Comparison of ENCODE assay signal across 13 mouse cellular contexts in genomic region chr6:92921843-92922242, GRCm38 (mm10). TPM values are rescaled to one million over a fixed set of nuclear protein-coding genes. Genes with fewer than 3 reads are reported as not detected.
A peak's percentile ranks its signal among the peaks of the same experiment; 100 is the strongest.
DNase-seq lines count a peak whose midpoint lies in the region; ATAC-seq and TF ChIP-seq lines count a peak whose summit lies in the region.
"Had no signal": no experiment of that assay in that cellular context is flagged by ENCODE, and none has a peak within 500 bp of the region (broad histone marks: within the 10 kb centered on the region; RNA-seq: fewer than 3 reads in every experiment).

No protein-coding gene starts in this region.

- H3K4me2 ChIP-seq in limb, embryonic 14.5 days (replicated peaks; ENCODE audit: low read depth, low read length, severe bottlenecking), result no peak overlapping the region
- H3K4me2 ChIP-seq in heart, embryonic 16.5 days (ENCODE audit: low read depth, low read length), result no peak overlapping the region; the same call in 1 of the 2 replicates
- no peak overlapping the region for H3K4me2 ChIP-seq in kidney, embryonic 14.5 days (replicated peaks; ENCODE audit: low read depth, low read length)
- H3K4me2 ChIP-seq: embryonic facial prominence, embryonic 15.5 days had no signal

- peak; percentile 20 for DNase-seq in limb, embryonic 14.5 days (ENCODE audit: low spot score)
- no peak for DNase-seq in limb, embryonic 10.5 days (ENCODE audit: low spot score)
- peak; percentile 56 for DNase-seq in lung, postnatal 36 days
- DNase-seq in cerebellum, postnatal 25 days, result no peak

- 24% methylated on average over 4 of the region's 4 CpGs for WGBS in limb, embryonic 14.5 days
- 35% methylated on average over 4 of the region's 4 CpGs for WGBS in limb, embryonic 10.5 days
- WGBS in heart, embryonic 16.5 days, result 11% methylated on average over 4 of the region's 4 CpGs
- 16% methylated on average over 4 of the region's 4 CpGs for WGBS in kidney, embryonic 14.5 days

- no peak overlapping the region for H3K27ac ChIP-seq in limb, embryonic 14.5 days (replicated peaks; ENCODE audit: low read depth, low read length)
- H3K27ac ChIP-seq in limb, embryonic 10.5 days, result no peak overlapping the region
- peak overlapping the region; percentile 33 for H3K27ac ChIP-seq in heart, embryonic 16.5 days (ENCODE audit: low read length)
- no peak overlapping the region for H3K27ac ChIP-seq in kidney, embryonic 14.5 days (ENCODE audit: low read depth, low read length)
- H3K27ac ChIP-seq: embryonic facial prominence, embryonic 15.5 days had no signal

- no peaks in the 10 kb centered on the region; the same call in 1 of the 2 replicates for H3K36me3 ChIP-seq in limb, embryonic 14.5 days (ENCODE audit: control insufficient read depth, insufficient read depth, low read length)
- H3K36me3 ChIP-seq in limb, embryonic 10.5 days, result no peaks in the 10 kb centered on the region
- peaks cover 2% of the 10 kb centered on the region; the same call in 1 of the 2 replicates for H3K36me3 ChIP-seq in heart, embryonic 16.5 days (ENCODE audit: control insufficient read depth, insufficient read depth)
- H3K36me3 ChIP-seq in kidney, embryonic 14.5 days (ENCODE audit: control insufficient read depth, insufficient read depth, low read length), result peaks cover 17% of the 10 kb centered on the region; the same call in 1 of the 2 replicates
- H3K36me3 ChIP-seq: embryonic facial prominence, embryonic 15.5 days had no signal

- TF ChIP-seq POLR2A in limb, embryonic 14.5 days (IDR thresholded peaks at IDR 0.05; ENCODE audit: borderline replicate concordance, extremely low read depth, insufficient read depth, insufficient read length), result no peak

- H3K4me1 ChIP-seq in limb, embryonic 14.5 days (ENCODE audit: control insufficient read depth, insufficient read depth, low read length), result peaks cover 19% of the 10 kb centered on the region
- peaks cover 15% of the 10 kb centered on the region for H3K4me1 ChIP-seq in limb, embryonic 10.5 days
- H3K4me1 ChIP-seq in heart, embryonic 16.5 days (ENCODE audit: control insufficient read depth, insufficient read depth, low read length), result peaks cover 32% of the 10 kb centered on the region
- peaks cover 15% of the 10 kb centered on the region for H3K4me1 ChIP-seq in kidney, embryonic 14.5 days (ENCODE audit: control insufficient read depth, insufficient read depth, low read length)
- H3K4me1 ChIP-seq: embryonic facial prominence, embryonic 15.5 days had no signal

- ATAC-seq in limb, embryonic 14.5 days (ENCODE audit: low FRiP score, low read depth), result no peak
- ATAC-seq in heart, embryonic 16.5 days (replicated peaks; ENCODE audit: extremely low read depth, insufficient read depth, low FRiP score), result peak; percentile 37; the same call in 1 of the 2 replicates
- ATAC-seq in kidney, embryonic 14.5 days (ENCODE audit: low FRiP score, low TSS enrichment), result peak; percentile 61; the same call in 1 of the 2 replicates
- ATAC-seq in erythroid progenitor cell, adult 5-6 weeks (replicated peaks; ENCODE audit: low FRiP score, poor library complexity, severe bottlenecking), result no peak

- no peak overlapping the region for H3K4me3 ChIP-seq in limb, embryonic 14.5 days (replicated peaks; ENCODE audit: low read length)
- H3K4me3 ChIP-seq in limb, embryonic 10.5 days, result no peak overlapping the region
- no peak overlapping the region for H3K4me3 ChIP-seq in heart, embryonic 16.5 days (ENCODE audit: low read length)
- no peak overlapping the region for H3K4me3 ChIP-seq in kidney, embryonic 14.5 days (ENCODE audit: low read length)
- H3K4me3 ChIP-seq: embryonic facial prominence, embryonic 15.5 days had no signal

- H3K27me3 ChIP-seq in limb, embryonic 14.5 days (ENCODE audit: control insufficient read depth, insufficient read depth, low read length), result no peaks in the 10 kb centered on the region
- H3K27me3 ChIP-seq in limb, embryonic 10.5 days (ENCODE audit: low read depth, poor library complexity, severe bottlenecking), result no peaks in the 10 kb centered on the region
- no peaks in the 10 kb centered on the region for H3K27me3 ChIP-seq in heart, embryonic 16.5 days (ENCODE audit: control insufficient read depth, insufficient read depth, low read length)
- no peaks in the 10 kb centered on the region for H3K27me3 ChIP-seq in kidney, embryonic 14.5 days (ENCODE audit: control insufficient read depth, insufficient read depth, low read length)
- H3K27me3 ChIP-seq: CH12.LX; embryonic facial prominence, embryonic 15.5 days had no signal

- no peak overlapping the region for H3K9ac ChIP-seq in limb, embryonic 14.5 days (ENCODE audit: low read depth, low read length, severe bottlenecking)
- H3K9ac ChIP-seq in heart, embryonic 16.5 days (ENCODE audit: low read length), result no peak overlapping the region
- H3K9ac ChIP-seq in kidney, embryonic 14.5 days (ENCODE audit: low read depth, low read length), result no peak overlapping the region
- H3K9ac ChIP-seq: embryonic facial prominence, embryonic 15.5 days had no signal

- H3K9me3 ChIP-seq in limb, embryonic 14.5 days (ENCODE audit: control insufficient read depth, low read length), result no peaks in the 10 kb centered on the region
- H3K9me3 ChIP-seq in limb, embryonic 10.5 days (replicated peaks), result no peaks in the 10 kb centered on the region
- no peaks in the 10 kb centered on the region for H3K9me3 ChIP-seq in heart, embryonic 16.5 days (replicated peaks; ENCODE audit: control insufficient read depth, low read length)
- H3K9me3 ChIP-seq in kidney, embryonic 14.5 days (ENCODE audit: control insufficient read depth, low read length), result no peaks in the 10 kb centered on the region
- H3K9me3 ChIP-seq: embryonic facial prominence, embryonic 15.5 days had no signal

RNA-seq across cellular contexts. Expression of gene Adamts9, which starts 21.4 kb away (rescaled TPM):
- polyA plus RNA-seq in limb, embryonic 14.5 days (2012; rRNA removed), result 21.2 and 23.0 TPM in 2 replicates
- polyA plus RNA-seq in limb, embryonic 14.5 days (2014; fragmentation: Nextera tagmentation; extraction: Ambion mirVana), result 8.9 and 10.6 TPM in 2 replicates
- polyA plus RNA-seq in limb, embryonic 10.5 days (2016; fragmentation: Nextera tagmentation; extraction: Ambion mirVana), result 2.5 and 3.0 TPM in 2 replicates
- 6.3 and 7.7 TPM in 2 replicates for polyA plus RNA-seq in heart, embryonic 16.5 days (2015; fragmentation: Nextera tagmentation; extraction: Ambion mirVana)
- polyA plus RNA-seq in kidney, embryonic 14.5 days (2014; fragmentation: Nextera tagmentation; extraction: Ambion mirVana), result 19.9 and 20.7 TPM in 2 replicates
- total RNA-seq in erythroid progenitor cell, adult 5-6 weeks (2015; ENCODE audit: low replicate concordance), result not detected in 2 replicates
- 0.26 TPM in 1 of 2 replicates, not detected in the other for total RNA-seq in erythroid progenitor cell, adult 5-6 weeks (2017; ENCODE audit: low replicate concordance)
- total RNA-seq: CH12.LX had no signal

RNA-seq across cellular contexts. Expression of gene Gm15737, which starts 52.7 kb away (rescaled TPM):
- 0.01 TPM in 1 of 2 replicates, not detected in the other for polyA plus RNA-seq in limb, embryonic 14.5 days (2012; rRNA removed)
- polyA plus RNA-seq in limb, embryonic 14.5 days (2014; fragmentation: Nextera tagmentation; extraction: Ambion mirVana), result 0.08 and 0.10 TPM in 2 replicates
- polyA plus RNA-seq in limb, embryonic 10.5 days (2016; fragmentation: Nextera tagmentation; extraction: Ambion mirVana), result not detected in 2 replicates
- 0.31 and 0.34 TPM in 2 replicates for polyA plus RNA-seq in heart, embryonic 16.5 days (2015; fragmentation: Nextera tagmentation; extraction: Ambion mirVana)
- polyA plus RNA-seq in kidney, embryonic 14.5 days (2014; fragmentation: Nextera tagmentation; extraction: Ambion mirVana), result 0.26 and 0.27 TPM in 2 replicates
- not detected in 2 replicates for total RNA-seq in erythroid progenitor cell, adult 5-6 weeks (2015; ENCODE audit: low replicate concordance)
- total RNA-seq in erythroid progenitor cell, adult 5-6 weeks (2017; ENCODE audit: low replicate concordance), result not detected in 2 replicates
- total RNA-seq: CH12.LX; left cerebral cortex, postnatal 25 days had no signal
- polyA plus RNA-seq: brain, embryonic 14.5 days; frontal cortex, adult 2 months; small intestine, adult 2 months had no signal

Comparison
In these comparisons a context has a peak if more than half of its experiments do, and no peak if none do; other contexts are left out.
1. DNase-seq: peak in limb, embryonic 14.5 days (single experiment) and lung, postnatal 36 days (single experiment); none in limb, embryonic 10.5 days (single experiment) and cerebellum, postnatal 25 days (0 of 2).
2. ATAC-seq: peak in heart, embryonic 16.5 days (single experiment) and kidney, embryonic 14.5 days (single experiment); none in limb, embryonic 14.5 days (single experiment) and erythroid progenitor cell, adult 5-6 weeks (single experiment).